Mouse (Mus musculus) induced T-regulatory cell, adult 2 months (primary cell): ENCODE data around the gene Pax2.
A peak's percentile ranks its signal among the peaks of the same experiment; 100 is the strongest.
"Not testable (repeated sequence)": the region's sequence is repeated elsewhere in the genome, so short reads cannot be mapped to it uniquely, and the experiment has no call there.

Source experiments
- DNase-seq: peaks from one replicate; pipeline ENCODE4 v3.0.0-alpha.2; 2012; ENCODE audit warnings: low read depth

Pax2 gene

DNA sequence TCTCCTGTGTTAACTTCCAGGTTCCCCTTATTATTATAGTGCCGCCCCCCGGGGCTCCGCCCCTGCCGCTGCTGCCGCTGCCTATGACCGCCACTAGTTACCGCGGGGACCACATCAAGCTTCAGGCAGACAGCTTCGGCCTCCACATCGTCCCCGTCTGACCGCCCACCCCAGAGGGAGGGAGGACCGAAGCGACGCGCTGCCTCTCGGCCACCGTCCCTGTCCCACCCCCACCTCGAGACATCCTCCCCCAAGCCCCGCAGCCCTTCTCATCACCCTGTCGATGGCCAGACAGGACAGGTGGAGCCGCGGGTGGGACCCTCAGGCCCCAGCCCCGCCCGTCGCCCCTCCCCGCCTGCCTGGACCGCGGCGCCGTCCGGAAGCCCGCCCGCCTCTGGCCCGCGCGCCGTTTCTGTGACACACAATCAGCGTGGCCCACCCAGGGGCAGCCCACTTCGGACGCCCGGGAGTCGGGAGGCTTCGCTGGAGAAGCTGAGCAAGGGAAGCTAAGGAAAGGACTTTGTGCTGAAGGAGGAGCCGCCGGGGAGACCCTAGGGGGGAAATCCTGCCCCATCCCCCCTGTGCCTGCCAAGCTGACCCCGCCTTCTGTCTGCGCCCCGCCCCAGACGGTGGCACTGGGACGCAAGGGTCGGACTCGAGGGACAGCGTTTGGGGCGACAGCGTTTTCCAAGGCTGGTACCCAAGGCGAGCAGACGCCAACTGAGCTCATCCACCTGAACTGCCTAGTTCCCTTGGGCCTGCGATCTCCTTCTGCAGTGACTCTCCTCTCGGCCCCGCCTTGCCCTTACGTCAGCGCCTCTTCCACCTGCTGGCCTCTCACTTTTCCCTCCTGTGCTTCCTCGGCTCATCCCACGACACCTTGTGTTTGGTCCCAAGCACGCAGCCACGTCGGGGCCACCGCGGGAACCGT, 80.4 kb downstream of the Pax2 start:
- peak; percentile 10 for DNase-seq

DNA sequence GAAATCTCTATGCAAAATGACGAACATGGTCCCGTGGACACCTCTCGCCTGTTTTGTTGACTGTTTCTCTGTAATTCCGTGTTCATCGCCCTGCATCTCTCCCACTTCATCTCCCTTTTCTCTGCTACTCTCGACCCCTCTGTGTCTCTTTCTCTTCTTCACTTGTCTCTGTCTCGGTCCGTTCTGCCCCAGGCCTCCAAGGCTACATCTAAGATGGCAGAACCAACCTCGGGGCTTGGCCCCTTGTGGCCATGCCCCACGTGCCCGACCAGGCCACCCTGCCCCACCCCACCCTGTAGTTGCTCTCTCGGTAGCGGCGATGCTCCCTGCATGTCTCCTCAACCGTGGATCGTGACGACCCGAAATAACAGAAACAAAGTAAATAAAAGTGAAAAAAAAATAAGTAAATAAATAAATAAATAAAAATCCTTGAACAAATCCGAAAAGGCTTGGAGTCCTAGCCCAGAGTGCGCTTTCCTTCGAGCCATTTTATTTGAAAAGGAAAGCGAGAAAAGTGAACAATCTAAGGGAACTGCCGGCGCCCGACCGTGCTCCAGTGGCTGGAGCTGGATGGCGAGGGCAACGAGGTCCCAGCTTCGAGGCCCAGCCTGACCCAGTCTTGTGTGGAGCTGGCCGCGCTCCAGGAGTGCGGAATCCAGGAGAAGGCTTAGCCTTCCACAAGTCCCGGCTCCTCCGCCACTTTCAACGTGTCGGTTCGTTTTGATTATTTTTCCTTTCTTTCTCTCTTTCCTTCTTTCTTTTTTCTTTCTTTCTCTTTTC, 81.8 kb downstream of the Pax2 start:
- peak; percentile 5 for DNase-seq

DNA sequence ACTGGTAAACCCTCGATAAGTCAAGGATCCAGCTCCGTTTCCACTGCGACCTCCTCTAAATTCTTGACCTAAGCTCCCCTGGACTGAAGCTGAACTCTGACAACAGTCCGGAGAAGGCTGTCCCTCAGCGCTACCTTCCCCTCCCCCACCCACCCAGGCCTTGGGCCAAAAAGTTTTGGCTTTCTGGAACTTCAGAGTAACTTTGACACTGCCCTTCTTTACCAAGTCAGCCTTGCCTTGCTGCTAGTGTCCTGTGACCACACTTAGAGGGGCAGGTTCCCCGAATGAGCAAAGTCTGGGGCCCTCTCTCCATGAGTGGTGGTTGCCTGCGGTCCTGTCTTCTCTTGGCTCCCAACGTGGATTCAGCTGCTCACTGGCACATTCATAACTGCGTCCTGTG, 82.5 kb downstream of the Pax2 start:
- no peak for DNase-seq

DNA sequence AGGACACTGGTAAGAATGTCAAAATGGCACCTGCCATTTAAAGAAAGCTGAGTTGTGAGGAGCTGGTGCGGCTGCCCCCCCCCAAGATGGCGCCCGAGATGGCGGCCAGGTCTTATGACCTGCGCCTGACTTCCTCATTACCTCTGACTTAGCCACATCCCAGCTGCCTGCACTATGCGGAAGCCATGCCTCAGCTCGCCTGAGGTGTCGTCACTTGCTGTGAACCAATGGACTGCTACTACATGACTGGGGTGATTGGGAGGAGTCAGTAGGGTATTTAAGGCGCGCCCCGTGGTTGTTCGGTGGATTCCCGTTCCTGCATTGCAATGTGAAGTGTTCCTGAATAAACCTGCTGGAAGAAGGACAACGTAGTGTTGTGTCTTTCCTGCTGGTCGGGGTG, 86.8 kb downstream of the Pax2 start:
- DNase-seq, result not testable (repeated sequence)

DNA sequence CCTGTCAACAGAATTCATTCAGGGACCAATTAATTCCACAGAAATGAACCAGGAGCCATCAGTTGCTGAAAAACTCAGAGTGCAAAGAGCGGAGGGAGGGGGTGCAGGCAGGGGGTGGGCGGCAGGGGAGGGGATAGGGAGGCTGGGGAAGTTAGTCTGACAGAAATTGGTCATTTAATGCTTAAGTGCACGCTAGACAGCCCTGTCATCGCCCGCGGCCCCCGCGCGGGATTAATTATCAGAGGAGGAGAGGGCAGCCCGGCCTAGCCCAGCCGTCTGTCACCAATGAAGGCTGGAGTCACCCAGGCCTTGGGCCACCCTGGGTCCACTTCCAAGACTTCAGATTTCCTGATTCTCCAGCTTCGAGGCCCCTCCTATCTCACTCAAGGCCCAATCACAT, 93.6 kb downstream of the Pax2 start:
- DNase-seq, result no peak

GRCm38 (mm10) chr19:44858671-44859070, 102.8 kb downstream of the Pax2 start:
- DNase-seq, result no peak

DNA sequence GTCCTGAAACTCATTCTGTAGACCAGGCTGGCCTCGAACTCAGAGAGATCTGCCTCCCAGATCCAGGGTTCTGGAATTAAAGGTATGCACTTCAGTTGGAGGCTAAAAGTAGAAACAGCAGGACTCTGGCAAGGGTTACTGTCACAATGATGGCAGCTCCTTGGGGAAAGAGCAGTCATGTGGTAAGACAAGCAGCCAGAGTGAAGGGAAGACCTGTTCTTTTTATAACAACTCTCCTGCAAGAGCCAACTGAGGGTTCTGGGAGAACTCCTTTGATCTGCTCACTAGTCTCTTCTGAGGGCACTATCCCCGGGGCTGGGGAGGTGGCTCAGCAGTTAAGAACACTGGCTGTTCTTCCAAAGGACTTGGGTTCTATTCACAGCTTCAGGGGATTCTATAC, 112.9 kb downstream of the Pax2 start:
- no peak for DNase-seq

GRCm38 (mm10) chr19:44874186-44874898, 118.5 kb downstream of the Pax2 start:
- DNase-seq, result no peak

GRCm38 (mm10) chr19:44874928-44875327, 119.1 kb downstream of the Pax2 start:
- no peak for DNase-seq

DNA sequence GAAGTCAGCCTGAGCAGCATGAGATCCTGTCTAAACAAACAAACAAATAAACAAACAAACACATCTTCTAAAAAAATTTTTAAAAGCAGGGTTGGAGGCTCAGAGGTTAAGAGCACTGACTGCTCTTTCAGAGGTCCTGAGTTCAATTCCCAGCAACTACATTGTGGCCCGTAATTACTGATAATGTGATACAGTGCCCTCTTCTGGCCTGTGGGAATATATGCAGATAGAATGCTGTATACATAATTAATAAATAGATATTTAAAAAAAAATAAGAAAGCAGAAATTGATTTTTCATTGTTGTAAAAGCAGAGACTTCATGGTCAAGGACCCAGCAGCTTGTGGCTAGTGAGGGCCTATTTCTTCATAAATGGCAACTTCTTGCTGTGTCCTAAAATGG, 119.9 kb downstream of the Pax2 start:
- no peak for DNase-seq

- no peak for DNase-seq
These were observed 120.7 kb downstream of the Pax2 start for GRCm38 (mm10) chr19:44876529-44876928.

DNA sequence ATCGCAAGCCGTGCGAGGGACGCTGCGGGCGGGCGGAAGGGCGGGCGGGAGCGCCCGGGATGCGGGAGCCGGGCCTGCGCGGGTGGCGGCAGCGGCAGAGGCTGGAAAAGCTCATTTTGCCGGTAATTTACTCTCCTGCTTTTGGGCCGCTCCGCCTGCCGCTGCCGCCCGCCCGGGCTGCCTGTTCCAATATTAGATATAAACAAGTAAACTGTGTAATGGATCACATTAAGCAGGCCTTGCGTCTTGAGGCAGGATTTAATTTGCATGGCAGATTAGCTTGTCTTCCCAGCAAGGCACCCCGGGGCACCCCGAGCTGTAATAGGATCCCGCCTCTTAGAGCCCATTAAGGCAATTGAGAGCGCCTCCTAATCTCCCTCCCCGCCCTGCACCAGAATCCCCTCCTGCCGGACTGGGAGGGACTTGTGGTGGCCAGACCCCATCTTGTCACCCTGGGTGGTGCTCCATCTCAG, 126.7 kb downstream of the Pax2 start:
- no peak for DNase-seq

DNA sequence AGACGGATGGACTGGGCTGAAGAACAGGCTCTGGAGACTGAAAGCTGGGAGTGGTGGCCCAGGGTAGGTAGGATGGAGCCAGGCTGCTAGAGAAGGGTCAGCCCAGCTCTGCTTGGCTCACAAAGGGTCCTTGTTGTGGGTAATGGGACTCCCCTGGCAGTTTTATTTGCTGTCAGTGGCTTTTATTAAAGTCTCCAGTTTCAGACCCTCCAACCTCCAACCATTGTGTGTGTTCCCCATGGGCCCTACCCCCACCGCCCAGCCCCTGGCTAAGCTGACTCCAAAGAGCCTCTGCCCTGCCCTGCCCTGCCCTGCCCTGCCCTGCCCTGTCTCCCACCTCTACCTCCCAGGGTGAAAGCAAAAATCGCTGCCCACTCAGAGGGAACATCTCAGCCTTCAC, 128.5 kb downstream of the Pax2 start:
- DNase-seq, result no peak

DNA sequence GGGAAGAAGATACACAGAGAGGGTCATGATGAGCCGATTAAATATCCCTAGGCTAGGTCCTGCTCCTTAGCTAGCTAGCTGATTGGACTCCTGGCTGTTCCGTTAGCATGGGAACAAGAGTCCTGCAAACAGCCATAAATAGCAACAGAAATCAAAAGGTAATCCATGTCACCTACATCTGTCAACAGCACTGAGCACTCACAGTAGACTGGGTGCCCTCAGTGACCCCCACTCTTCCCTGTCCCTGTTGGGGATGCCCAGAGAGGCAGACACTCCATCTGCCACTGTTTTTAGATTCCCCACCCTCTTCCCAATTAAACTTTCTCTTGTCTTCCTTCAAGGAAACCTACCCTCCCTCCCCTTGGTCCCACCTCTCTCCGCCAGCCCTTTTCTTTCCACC, 130.6 kb downstream of the Pax2 start:
- no peak for DNase-seq
